Mouse (Mus musculus) spleen, embryonic (tissue): ENCODE data around the gene Rgma.

ENCODE experiments used
- CTCF ChIA-PET: fragments of 350-600 bp; sonication (Branson Sonifier 250); formaldehyde crosslinking; loops from one replicate; lab custom pipeline; 2022; lab: Charles Lee

The Rgma gene

GRCm38 (mm10) chr7:73375257-73376100 is at the start of gene Rgma:
Rgma (plus strand) TSS chr7:73375509.
- CTCF ChIA-PET: no interaction called here

DNA sequence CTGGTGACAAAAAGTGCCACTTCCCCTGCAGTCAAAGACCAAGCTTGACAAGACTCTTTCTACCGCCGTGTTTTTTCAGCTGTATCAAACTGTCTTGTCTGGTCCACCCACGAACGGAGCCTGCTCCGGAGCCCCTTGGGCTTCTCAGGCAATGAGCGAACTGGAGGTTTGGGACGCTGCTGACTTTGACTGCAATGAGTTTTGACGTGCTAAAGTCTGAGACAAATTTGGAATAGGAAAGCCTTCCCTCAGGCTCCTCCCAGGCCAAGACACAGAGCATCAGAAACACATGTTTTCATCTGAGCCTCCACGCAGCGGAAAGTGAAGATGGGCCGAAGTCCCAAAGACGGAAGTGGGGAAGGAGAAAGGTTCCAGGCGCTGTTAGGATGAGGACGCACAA is 49.1 kb upstream of the Rgma start:
- CTCF ChIA-PET: no interaction called here

- CTCF ChIA-PET: no interaction called here
These were observed 48.6 kb upstream of the Rgma start for GRCm38 (mm10) chr7:73326680-73327079.

GRCm38 (mm10) chr7:73327193-73327592 is 48.1 kb upstream of the Rgma start:
- CTCF ChIA-PET: no interaction called here

DNA sequence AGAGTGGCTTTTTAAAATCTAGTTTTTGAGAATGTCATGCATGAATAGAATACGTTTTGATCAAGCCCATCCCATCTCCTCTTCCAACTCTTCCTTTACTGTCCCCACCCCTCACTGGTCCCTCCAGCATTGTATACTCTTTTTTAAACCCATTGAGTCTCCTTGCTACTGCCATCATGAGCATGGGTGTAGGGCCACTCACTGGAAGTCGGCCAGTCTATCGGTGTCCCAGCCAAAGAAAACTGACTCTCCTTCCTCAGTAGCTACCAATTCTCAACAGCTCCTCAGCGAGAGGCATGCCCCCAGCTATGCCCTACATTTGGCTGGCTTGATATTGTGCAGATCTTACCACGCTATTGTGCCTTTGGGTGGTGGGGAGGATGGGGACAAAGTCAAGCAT is 47.7 kb upstream of the Rgma start:
- CTCF ChIA-PET: no interaction called here

DNA sequence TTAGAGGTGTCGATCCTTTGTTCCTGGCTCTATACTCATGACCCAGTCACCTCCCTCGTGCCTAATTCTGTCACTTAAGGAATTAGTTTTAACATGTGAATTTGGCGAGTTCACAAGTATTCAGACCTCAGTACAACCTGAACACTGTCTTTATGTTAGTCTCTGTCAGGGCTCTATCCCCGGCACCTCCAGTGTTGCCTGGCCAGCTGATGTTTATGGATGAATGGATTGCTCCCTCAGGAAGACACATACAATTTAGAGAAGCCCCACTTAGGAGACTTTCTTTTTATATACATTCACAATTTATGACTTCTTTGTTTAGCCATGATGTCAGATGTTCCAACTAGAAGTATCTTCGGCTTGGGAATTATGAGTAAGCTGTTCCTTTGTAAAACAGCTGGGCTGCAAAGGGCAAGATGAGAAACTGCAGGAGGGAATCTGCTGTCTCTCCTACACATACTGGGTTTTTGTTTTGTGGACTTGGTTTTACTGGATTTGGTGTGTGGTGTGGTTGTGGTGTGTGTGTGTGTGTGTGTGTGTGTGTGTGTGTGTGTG is 46.6 kb upstream of the Rgma start:
- CTCF ChIA-PET: no interaction called here

- CTCF ChIA-PET: no interaction called here
These were observed 44.6 kb upstream of the Rgma start for GRCm38 (mm10) chr7:73330754-73331153.

DNA sequence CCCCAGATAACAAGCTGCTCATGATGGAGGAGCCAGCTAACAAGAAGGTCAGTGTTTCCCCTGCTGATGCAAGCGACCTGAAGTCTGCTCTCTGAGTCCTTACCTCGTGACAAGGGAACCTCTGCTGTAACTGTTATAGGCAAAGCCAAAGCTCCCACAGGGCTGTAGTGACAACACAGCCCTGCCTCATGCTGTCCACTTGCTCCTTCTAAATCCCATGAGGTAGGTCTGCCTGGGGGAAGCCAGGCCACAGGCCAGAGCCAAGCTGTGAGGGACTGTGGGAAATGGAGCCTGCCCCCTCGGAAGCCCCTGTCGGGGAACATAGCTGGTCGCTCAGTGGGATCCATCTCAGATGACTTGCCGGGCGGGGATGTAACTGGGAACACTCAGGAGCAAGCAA is 43.7 kb upstream of the Rgma start:
- CTCF ChIA-PET: no interaction called here

DNA sequence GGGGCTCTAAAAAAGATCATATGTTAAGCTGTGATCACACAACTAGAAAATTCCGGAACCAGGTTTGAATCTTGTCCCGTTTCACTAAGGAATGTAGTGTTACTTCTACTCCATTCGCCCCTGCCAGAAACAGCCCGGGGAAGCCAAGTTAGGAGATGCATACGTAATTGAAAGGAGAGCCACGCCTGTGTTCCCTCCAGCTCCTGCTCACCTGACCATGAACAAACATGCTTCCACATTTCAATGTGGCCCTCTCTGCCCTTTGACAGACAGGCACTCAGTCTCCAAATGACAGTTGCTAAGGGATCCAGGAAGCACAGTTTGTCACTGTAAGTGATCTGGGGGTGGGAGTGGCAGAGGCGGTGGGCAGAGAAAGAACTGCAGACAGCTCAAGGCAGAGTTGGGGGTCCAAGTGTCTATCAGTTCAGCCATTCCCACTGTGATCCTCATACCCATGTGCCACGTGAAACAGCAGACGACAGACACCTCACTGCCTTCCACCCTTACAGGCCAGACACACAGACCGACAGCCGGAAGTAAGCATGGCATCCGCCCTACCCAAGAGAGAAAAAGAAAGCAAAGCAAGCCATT is 41.8 kb upstream of the Rgma start:
- CTCF ChIA-PET: no interaction called here

- CTCF ChIA-PET: no interaction called here
These were observed 40.4 kb upstream of the Rgma start for GRCm38 (mm10) chr7:73334883-73335282.

GRCm38 (mm10) chr7:73336380-73336779 is 38.9 kb upstream of the Rgma start:
- CTCF ChIA-PET: no interaction called here

- CTCF ChIA-PET: no interaction called here
These were observed 37.0 kb upstream of the Rgma start for GRCm38 (mm10) chr7:73338353-73338752.

DNA sequence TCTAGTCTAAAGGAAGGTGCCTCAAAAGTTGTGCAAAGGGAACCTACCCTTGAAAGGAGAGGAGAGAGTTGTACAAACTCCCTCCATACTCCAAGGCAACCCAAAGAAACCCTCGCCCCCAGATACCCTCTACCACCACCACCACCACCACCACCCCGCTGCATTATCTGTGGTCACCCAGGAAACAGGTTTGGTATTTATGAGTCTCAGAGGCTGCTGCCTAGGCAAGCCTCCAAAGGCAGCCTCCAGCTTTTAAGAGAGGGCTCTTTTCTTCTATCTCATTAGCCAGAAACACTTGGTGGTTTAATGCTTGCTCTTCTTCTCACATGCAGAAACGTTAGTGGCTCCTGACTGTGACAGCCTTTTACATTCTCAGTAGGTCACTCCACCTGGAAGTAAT is 31.5 kb upstream of the Rgma start:
- CTCF ChIA-PET: no interaction called here

DNA sequence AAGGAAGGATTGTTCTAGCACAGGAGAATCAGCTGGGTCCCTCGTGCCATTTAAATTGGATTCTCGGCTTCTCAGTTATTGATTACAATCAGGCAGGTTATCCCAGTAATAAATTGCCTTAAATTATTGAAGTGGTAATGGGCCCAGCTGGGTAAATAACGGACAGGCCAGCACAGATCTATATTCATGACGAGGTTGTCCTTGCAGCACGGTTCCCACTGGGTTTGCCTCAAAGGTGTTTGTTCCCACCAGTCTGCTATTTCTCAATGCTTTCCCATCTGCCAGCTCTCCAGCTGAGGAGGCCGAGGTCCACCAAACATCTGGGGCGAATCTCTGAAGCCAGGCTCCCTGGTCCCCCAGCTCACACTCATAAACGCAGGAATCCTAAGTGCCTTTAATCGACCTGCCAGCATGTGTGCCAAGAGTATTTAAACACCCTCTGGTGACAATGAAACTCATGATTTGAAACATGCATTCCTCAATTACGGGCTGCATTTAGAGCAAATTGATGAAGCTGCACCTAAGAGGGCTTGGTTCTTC is 26.7 kb upstream of the Rgma start:
- CTCF ChIA-PET: no interaction called here

DNA sequence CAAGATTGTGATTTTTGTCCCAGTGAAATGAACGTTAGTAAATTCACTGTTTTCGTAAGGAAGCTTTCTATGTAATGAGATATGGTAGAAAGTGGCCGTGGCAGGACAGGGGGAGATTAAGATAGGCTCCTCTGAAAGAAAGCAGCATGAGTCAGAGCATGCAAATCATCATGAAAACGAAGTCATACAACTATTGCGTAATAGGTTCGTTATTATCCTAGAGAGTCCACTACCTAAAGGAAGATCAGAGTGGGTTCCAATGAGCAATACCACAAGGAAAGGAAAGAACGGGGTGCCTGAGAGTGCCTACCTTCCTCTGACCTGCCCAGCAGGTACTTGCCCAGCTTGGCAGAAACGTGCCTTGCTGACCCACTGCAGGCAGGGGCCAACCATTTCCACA is 26.2 kb upstream of the Rgma start:
- CTCF ChIA-PET: no interaction called here

- CTCF ChIA-PET: no interaction called here
These were observed 20.1 kb upstream of the Rgma start for GRCm38 (mm10) chr7:73355229-73355628.

DNA sequence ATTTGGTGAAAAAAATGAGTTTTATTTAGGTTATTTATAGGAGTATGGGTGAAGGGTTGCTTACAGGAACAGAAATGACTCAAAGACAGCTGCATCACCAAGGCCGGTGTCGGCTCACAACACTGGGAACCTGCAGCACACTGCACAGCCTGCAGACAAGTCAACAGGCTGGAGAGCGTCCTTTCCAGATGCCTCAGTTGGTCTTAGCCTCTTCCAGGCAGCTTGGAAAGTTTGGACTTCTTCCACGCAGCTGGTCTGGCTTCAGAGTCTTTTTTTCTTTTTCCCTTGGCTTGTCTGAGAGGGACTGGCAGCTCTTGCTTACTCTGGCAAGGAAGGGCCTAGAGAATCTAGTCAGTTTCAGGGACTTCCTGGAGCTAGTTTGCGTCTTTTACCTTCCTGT is 18.4 kb upstream of the Rgma start:
- CTCF ChIA-PET: no interaction called here

GRCm38 (mm10) chr7:73357626-73358025 is 17.7 kb upstream of the Rgma start:
- CTCF ChIA-PET: no interaction called here

- CTCF ChIA-PET: no interaction called here
These were observed 9.8 kb upstream of the Rgma start for GRCm38 (mm10) chr7:73365511-73365910.

GRCm38 (mm10) chr7:73365965-73366364 is 9.3 kb upstream of the Rgma start:
- CTCF ChIA-PET: no interaction called here

- CTCF ChIA-PET: no interaction called here
These were observed 7.4 kb upstream of the Rgma start for GRCm38 (mm10) chr7:73367681-73368464.

DNA sequence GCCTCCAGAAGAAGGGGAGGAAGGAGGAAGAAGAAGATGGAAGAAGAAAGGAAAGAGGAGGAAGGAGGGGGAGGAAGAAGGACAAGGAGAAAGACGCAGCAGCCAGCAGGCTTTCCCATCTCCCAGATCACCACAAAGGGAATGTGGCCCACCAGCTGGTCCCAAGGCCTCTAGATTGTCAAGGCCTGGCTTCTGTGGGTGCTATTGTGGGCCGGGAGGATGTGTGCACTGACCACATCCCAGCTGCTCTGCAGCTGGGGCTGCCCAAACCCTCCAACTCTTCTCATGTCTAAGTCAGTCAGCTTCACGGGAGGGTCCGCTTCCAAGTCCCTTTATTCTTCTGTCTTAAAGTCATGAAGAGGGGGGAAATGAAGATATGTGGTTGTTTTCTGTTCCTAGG is 5.3 kb upstream of the Rgma start:
- CTCF ChIA-PET: no interaction called here
